In genomic region chr15:96834862-96835261, GRCm38 (mm10) we compare ENCODE assay signal across 19 mouse cellular contexts.
DNase-seq lines count a peak whose midpoint lies in the region; ATAC-seq and TF ChIP-seq lines count a peak whose summit lies in the region.
"Had no signal": no experiment of that assay in that cellular context is flagged by ENCODE, and none has a peak within 500 bp of the region (broad histone marks: within the 10 kb centered on the region; RNA-seq: fewer than 3 reads in every experiment).

No protein-coding gene starts in this region.

- 55% methylated on average over 9 of the region's 9 CpGs for WGBS in heart, adult 2 months
- WGBS in intestine, postnatal 0 days = 26% methylated on average over 9 of the region's 9 CpGs

- intact Hi-C loops in heart, adult 2 months (cut with DNase I) = no loop called here
- intact Hi-C loops in heart, postnatal 14 days (cut with DNase I) = no loop called here

- TF ChIP-seq CTCF in heart, adult 2 months (IDR thresholded peaks at IDR 0.05) = peak; percentile 33; the same call in 1 of the 2 replicates
- TF ChIP-seq CTCF in intestine, postnatal 0 days (IDR thresholded peaks at IDR 0.05; ENCODE audit: low read depth) = peak; percentile 50

- no peak overlapping the region for H3K4me3 ChIP-seq in heart, adult 2 months
- no peak overlapping the region for H3K4me3 ChIP-seq in intestine, postnatal 0 days (ENCODE audit: low read depth, low read length)
- H3K4me3 ChIP-seq: embryonic facial prominence, embryonic 13.5 days; forebrain, embryonic 12.5 days; heart, embryonic 12.5 days; hindbrain, embryonic 13.5 days had no signal

- no peaks in the 10 kb centered on the region for H3K79me2 ChIP-seq in heart, adult 2 months (replicated peaks; ENCODE audit: control insufficient read depth, insufficient read depth, low read length)

- no peaks in the 10 kb centered on the region for H3K4me1 ChIP-seq in heart, adult 2 months (ENCODE audit: control insufficient read depth, insufficient read depth, low read length)
- H3K4me1 ChIP-seq in intestine, postnatal 0 days (replicated peaks; ENCODE audit: control insufficient read depth, insufficient read depth, low read length) = no peaks in the 10 kb centered on the region; the same call in 1 of the 2 replicates
- H3K4me1 ChIP-seq: forebrain, embryonic 12.5 days; hindbrain, embryonic 13.5 days had no signal

- no peak for TF ChIP-seq POLR2A in heart, adult 2 months (IDR thresholded peaks at IDR 0.05; ENCODE audit: insufficient read depth, low read depth, low read length)

- no peak for TF ChIP-seq EP300 in heart, adult 2 months (IDR thresholded peaks at IDR 0.05; ENCODE audit: insufficient read depth, low read depth, low read length)

- no peak overlapping the region for H3K9ac ChIP-seq in heart, adult 2 months (ENCODE audit: low read depth, low read length)
- H3K9ac ChIP-seq in intestine, postnatal 0 days (ENCODE audit: low read depth, low read length) = no peak overlapping the region
- H3K9ac ChIP-seq: embryonic facial prominence, embryonic 13.5 days; forebrain, embryonic 12.5 days; heart, embryonic 12.5 days; hindbrain, embryonic 13.5 days had no signal

- peak; percentile 72 for ATAC-seq in intestine, postnatal 0 days
- ATAC-seq: forebrain, embryonic 16.5 days; hindbrain, postnatal 0 days had no signal

- H3K4me2 ChIP-seq in intestine, postnatal 0 days (replicated peaks; ENCODE audit: low read depth) = peak overlapping the region; percentile 35; the same call in 1 of the 2 replicates
- H3K4me2 ChIP-seq: embryonic facial prominence, embryonic 13.5 days; forebrain, embryonic 12.5 days; heart, embryonic 12.5 days; hindbrain, embryonic 13.5 days had no signal

- no peaks in the 10 kb centered on the region for H3K27me3 ChIP-seq in heart, adult 2 months (ENCODE audit: control insufficient read depth, insufficient read depth, low read length)
- H3K27me3 ChIP-seq in intestine, postnatal 0 days (replicated peaks; ENCODE audit: control insufficient read depth, insufficient read depth, low read length) = no peaks in the 10 kb centered on the region
- H3K27me3 ChIP-seq: embryonic facial prominence, embryonic 13.5 days; forebrain, embryonic 12.5 days; heart, embryonic 12.5 days; hindbrain, embryonic 13.5 days had no signal

- H3K9me3 ChIP-seq in intestine, postnatal 0 days (ENCODE audit: control insufficient read depth) = no peaks in the 10 kb centered on the region
- H3K9me3 ChIP-seq: embryonic facial prominence, embryonic 13.5 days; forebrain, embryonic 12.5 days; heart, embryonic 12.5 days; hindbrain, embryonic 13.5 days had no signal

- H3K36me3 ChIP-seq in heart, adult 2 months (ENCODE audit: control insufficient read depth, insufficient read depth, low read length) = no peaks in the 10 kb centered on the region
- no peaks in the 10 kb centered on the region for H3K36me3 ChIP-seq in intestine, postnatal 0 days (ENCODE audit: control insufficient read depth, insufficient read depth)
- H3K36me3 ChIP-seq: embryonic facial prominence, embryonic 13.5 days; forebrain, embryonic 12.5 days; heart, embryonic 12.5 days; hindbrain, embryonic 13.5 days had no signal

- H3K27ac ChIP-seq in heart, adult 2 months = no peak overlapping the region
- H3K27ac ChIP-seq in intestine, postnatal 0 days (ENCODE audit: low read depth, low read length) = no peak overlapping the region
- H3K27ac ChIP-seq: embryonic facial prominence, embryonic 13.5 days; forebrain, embryonic 12.5 days; hindbrain, embryonic 13.5 days; hindbrain, postnatal 0 days had no signal

- DNase-seq in heart, adult 2 months = no peak
- no peak for DNase-seq in heart, postnatal 14 days
- peak; percentile 10 for DNase-seq in testis, postnatal 14 days (ENCODE audit: low spot score)
- no peak for DNase-seq in testis, postnatal 10 days (ENCODE audit: low spot score)
- no peak for DNase-seq in Muller cell, postnatal 12 days (ENCODE audit: inconsistent ontology term)
- DNase-seq in kidney, postnatal 25 days = no peak
- DNase-seq: adrenal gland, adult 8-10 months; adrenal gland, postnatal 36 days; cerebellum, adult 2 months; cerebellum, postnatal 10 days; gastrocnemius, postnatal 36 days; kidney, adult 18-20 months had no signal
